Mouse (Mus musculus) right cerebral cortex, postnatal 25 days (tissue): ENCODE measurements around the gene Tfrc.
A peak's percentile ranks its signal among the peaks of the same experiment; 100 is the strongest.
"Not testable (repeated sequence)": the region's sequence is repeated elsewhere in the genome, so short reads cannot be mapped to it uniquely, and the experiment has no call there.

ENCODE experiments used
- DNase-seq: peaks from one replicate; pipeline ENCODE4 v3.0.0; 2022

Tfrc gene

GRCm38 (mm10) chr16:32613269-32613834 lies 4.6 kb downstream of the Tfrc start:
- no peak for DNase-seq

GRCm38 (mm10) chr16:32614047-32614446 lies 5.3 kb downstream of the Tfrc start:
- no peak for DNase-seq

- no peak for DNase-seq
Observed at GRCm38 (mm10) chr16:32618946-32619345, 10.2 kb downstream of the Tfrc start.

GRCm38 (mm10) chr16:32628140-32628539 lies 19.4 kb downstream of the Tfrc start:
- DNase-seq: no peak

GRCm38 (mm10) chr16:32632328-32632824 lies 23.7 kb downstream of the Tfrc start:
- DNase-seq: no peak

- no peak for DNase-seq
Observed at GRCm38 (mm10) chr16:32633486-32634012, 24.8 kb downstream of the Tfrc start.

- no peak for DNase-seq
Observed at GRCm38 (mm10) chr16:32634183-32634582, 25.5 kb downstream of the Tfrc start.

- no peak for DNase-seq
Observed at GRCm38 (mm10) chr16:32635314-32635713, 26.6 kb downstream of the Tfrc start.

GRCm38 (mm10) chr16:32636331-32636730 lies 27.6 kb downstream of the Tfrc start:
- DNase-seq: no peak

GRCm38 (mm10) chr16:32636871-32637521 lies 28.3 kb downstream of the Tfrc start:
- DNase-seq: no peak

GRCm38 (mm10) chr16:32638476-32638875 lies 29.8 kb downstream of the Tfrc start:
- DNase-seq: peak; percentile 60

GRCm38 (mm10) chr16:32640096-32640495 lies 31.4 kb downstream of the Tfrc start:
- no peak for DNase-seq

GRCm38 (mm10) chr16:32640683-32641082 lies 32.0 kb downstream of the Tfrc start:
- not testable (repeated sequence) for DNase-seq

- no peak for DNase-seq
Observed at GRCm38 (mm10) chr16:32641440-32642219, 32.9 kb downstream of the Tfrc start.

GRCm38 (mm10) chr16:32642280-32642679 lies 33.6 kb downstream of the Tfrc start:
- no peak for DNase-seq

- DNase-seq: peak; percentile 85
Observed at GRCm38 (mm10) chr16:32643661-32644061, 34.9 kb downstream of the Tfrc start, which contains the start of gene Tnk2. Gene Tnk2, plus strand, starts transcription at chr16:32643874.

- peak; percentile 73 for DNase-seq
Observed at GRCm38 (mm10) chr16:32644069-32644800, 35.5 kb downstream of the Tfrc start.

- DNase-seq: no peak
Observed at GRCm38 (mm10) chr16:32644801-32645170, 36.1 kb downstream of the Tfrc start.

GRCm38 (mm10) chr16:32645361-32645914 lies 36.7 kb downstream of the Tfrc start:
- DNase-seq: peak; percentile 52

GRCm38 (mm10) chr16:32646014-32646413 lies 37.3 kb downstream of the Tfrc start:
- DNase-seq: no peak

- DNase-seq: no peak
Observed at GRCm38 (mm10) chr16:32647712-32648111, 39.0 kb downstream of the Tfrc start.

- DNase-seq: no peak
Observed at GRCm38 (mm10) chr16:32650461-32650860, 41.7 kb downstream of the Tfrc start.
